Mouse (Mus musculus) kidney, adult 2 months (tissue): Measurements from ENCODE around the gene Cc2d2b.

Source experiments
- CTCF ChIP-seq: fragments of 200-500 bp; conservative IDR thresholded peaks from 2 replicates; pipeline ENCODE4 v1.5.1; 2011; ENCODE audit warnings: low read depth, mild to moderate bottlenecking, control low read depth, low read length, moderate library complexity, mixed read lengths; ENCODE audit not compliant: insufficient read depth, insufficient read length
- POLR2A ChIP-seq: fragments of 200-500 bp; IDR thresholded peaks from one replicate; pipeline ENCODE4 v1.6.1; 2011; ENCODE audit warnings: low read depth, low read length, control low read depth

DNA sequence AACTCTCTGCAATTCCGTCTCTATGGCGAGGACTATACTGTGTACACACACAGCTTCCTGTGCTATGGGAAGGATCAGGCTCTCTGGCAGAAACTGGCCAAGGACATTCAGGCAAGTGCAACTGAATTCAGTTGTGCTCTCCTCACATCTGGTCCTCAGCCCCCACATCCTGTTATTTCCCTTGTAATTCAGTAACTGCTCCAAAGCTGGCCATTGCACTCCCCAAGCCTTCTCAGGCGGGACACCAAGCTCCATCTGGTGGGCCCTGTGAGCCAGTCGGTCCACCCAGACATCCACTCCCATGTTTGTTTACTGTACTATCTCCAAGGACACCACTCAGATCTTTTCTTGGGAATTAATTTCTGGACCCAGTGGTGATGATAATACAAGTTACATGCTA, 22.4 kb upstream of the Cc2d2b start:
- no peak for TF ChIP-seq CTCF
- TF ChIP-seq POLR2A = no peak
